Mouse (Mus musculus) midbrain, embryonic 11.5 days (tissue): Measurements from ENCODE around the gene Men1. TPM values are rescaled to one million over a fixed set of nuclear protein-coding genes. Genes with fewer than 3 reads are reported as not detected.
"Not testable (repeated sequence)": the region's sequence is repeated elsewhere in the genome, so short reads cannot be mapped to it uniquely, and the experiment has no call there.

Source experiments
- ATAC-seq: fragments of 200-750 bp; cut with Nextera tagmentation; 2 replicates; pipeline ENCODE4 v1.8.0; 2017; ENCODE audit warnings: moderate TSS enrichment, moderate library complexity; ENCODE audit not compliant: low FRiP score
- DNase-seq: peaks from one replicate; pipeline ENCODE4 v3.0.0; 2015; ENCODE audit warnings: low spot score; ENCODE audit errors: missing footprints
- H3K27ac ChIP-seq: fragments of 300-500 bp; sonication (generic); 2 replicates; pipeline ENCODE4 v1.5.1; 2014; ENCODE audit warnings: low read depth, low read length
- H3K27me3 ChIP-seq: fragments of 300-500 bp; sonication (generic); 2 replicates; pipeline ENCODE4 v1.6.1; 2014; ENCODE audit warnings: mild to moderate bottlenecking, low read length, moderate library complexity, mixed read lengths; ENCODE audit not compliant: control insufficient read depth, insufficient read depth
- H3K36me3 ChIP-seq: fragments of 300-500 bp; sonication (generic); 2 replicates; pipeline ENCODE4 v1.6.1; 2014; ENCODE audit warnings: mild to moderate bottlenecking, low read length, moderate library complexity, mixed read lengths; ENCODE audit not compliant: control insufficient read depth, insufficient read depth
- H3K4me1 ChIP-seq: fragments of 300-500 bp; sonication (generic); 2 replicates; pipeline ENCODE4 v1.6.1; 2014; ENCODE audit warnings: low read length; ENCODE audit not compliant: control insufficient read depth, insufficient read depth
- H3K4me2 ChIP-seq: fragments of 300-500 bp; sonication (generic); 2 replicates; pipeline ENCODE4 v1.6.1; 2014; ENCODE audit warnings: mild to moderate bottlenecking, moderate library complexity
- H3K4me3 ChIP-seq: fragments of 300-500 bp; sonication (generic); 2 replicates; pipeline ENCODE4 v1.5.1; 2014; ENCODE audit warnings: low read depth, low read length
- H3K9ac ChIP-seq: fragments of 300-500 bp; sonication (generic); 2 replicates; pipeline ENCODE4 v1.6.1; 2014; ENCODE audit warnings: low read length
- H3K9me3 ChIP-seq: fragments of 300-500 bp; sonication (generic); 2 replicates; pipeline ENCODE4 v1.6.1; 2016; ENCODE audit warnings: low read length; ENCODE audit not compliant: control insufficient read depth
- WGBS: fragments of 180-500 bp; shearing (Covaris S2); extraction: QIAGEN DNeasy Blood & Tissue Kit; methylation state at CpG from one replicate; pipeline ENCODE4 v1.1.7; 2014; 5-methylcytosine and 5-hydroxymethylcytosine counted together
- polyA plus RNA-seq: library from polyadenylated mRNA; unstranded; fragments of >200 nt; fragmentation: Nextera tagmentation; extraction: Ambion mirVana; gene quantifications from 2 replicates; pipeline ENCODE4 v1.2.1, GENCODE M21; 2014

Men1 gene
- polyA plus RNA-seq, 1 experiment from 2014 or later: 54.7 TPM

GRCm38 (mm10) chr19:6303831-6304230, 30.9 kb upstream of the Men1 start:
- DNase-seq (no peak), ATAC-seq (no peak)
- no peak overlapping the region for H3K27ac ChIP-seq
- H3K36me3 ChIP-seq: peaks cover 2% of the 10 kb centered on the region; the same call in 1 of the 2 replicates
- no peak overlapping the region for H3K4me2 ChIP-seq
- peaks cover 6% of the 10 kb centered on the region for H3K4me1 ChIP-seq
- no peak overlapping the region for H3K9ac ChIP-seq
- no peaks in the 10 kb centered on the region for H3K27me3 ChIP-seq
- H3K4me3 ChIP-seq: no peak overlapping the region
- 77% methylated on average over 6 of the region's 6 CpGs for whole genome bisulfite sequencing
- H3K9me3 ChIP-seq: no peaks in the 10 kb centered on the region

GRCm38 (mm10) chr19:6304787-6305516, 29.8 kb upstream of the Men1 start:
- no peak overlapping the region for H3K4me3 ChIP-seq
- no peaks in the 10 kb centered on the region for H3K27me3 ChIP-seq
- DNase-seq (peak; percentile 97), ATAC-seq (peak; percentile 62; the same call in 1 of the 2 replicates)
- H3K36me3 ChIP-seq: no peaks in the 10 kb centered on the region
- peaks cover 6% of the 10 kb centered on the region for H3K4me1 ChIP-seq
- H3K9ac ChIP-seq: no peak overlapping the region
- no peaks in the 10 kb centered on the region for H3K9me3 ChIP-seq
- no peak overlapping the region for H3K27ac ChIP-seq
- WGBS: 29% methylated on average over 5 of the region's 5 CpGs
- no peak overlapping the region for H3K4me2 ChIP-seq

DNA sequence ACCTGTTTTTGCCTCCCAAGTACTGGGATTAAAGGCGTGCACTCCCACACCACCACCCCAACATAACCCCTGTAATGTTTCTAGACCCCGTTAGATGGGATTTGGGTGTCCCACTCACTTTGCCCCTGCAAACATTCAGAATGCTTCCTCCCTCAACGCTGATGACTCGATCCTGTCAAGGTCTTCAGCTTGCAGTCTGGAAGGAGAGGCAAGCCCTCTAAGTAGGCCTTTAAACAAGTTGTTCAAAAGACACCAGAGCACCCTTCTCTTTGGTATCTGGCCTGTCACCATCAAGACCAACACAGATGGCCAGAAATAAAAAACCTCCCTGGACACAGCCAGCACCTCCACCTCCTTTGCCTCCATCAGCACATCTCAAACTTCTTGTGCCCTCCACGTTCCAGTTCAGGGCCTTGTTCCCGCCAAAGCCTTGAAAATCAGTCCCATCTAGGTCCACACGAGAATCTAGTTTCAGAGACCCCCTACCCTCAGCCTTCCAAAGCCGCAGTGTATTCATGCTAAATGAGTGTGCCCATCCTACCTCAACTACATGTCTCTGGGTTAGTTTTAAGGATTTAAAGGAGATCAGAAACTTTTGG, 29.2 kb upstream of the Men1 start:
- H3K9me3 ChIP-seq: no peaks in the 10 kb centered on the region
- no peaks in the 10 kb centered on the region for H3K36me3 ChIP-seq
- peak overlapping the region; percentile 68 for H3K4me3 ChIP-seq
- peak; percentile 82 for DNase-seq
- peak overlapping the region; percentile 67; the same call in 1 of the 2 replicates for H3K9ac ChIP-seq
- no peak for ATAC-seq
- H3K27me3 ChIP-seq: no peaks in the 10 kb centered on the region
- H3K4me2 ChIP-seq: peak overlapping the region; percentile 55
- no peak overlapping the region for H3K27ac ChIP-seq
- 55% methylated on average over 8 of the region's 8 CpGs for WGBS
- peaks cover 3% of the 10 kb centered on the region for H3K4me1 ChIP-seq

- Histone ChIP-seq H3K9ac (peak within 1 kb of the TSS; percentile 67), H3K27me3 (no peaks in the 10 kb centered on the region), H3K9me3 (no peaks in the 10 kb centered on the region), H3K4me1 (peaks cover 3% of the 10 kb centered on the region), H3K4me3 (peak within 1 kb of the TSS; percentile 68), H3K27ac (no peak within 1 kb of the TSS), H3K36me3 (no peaks in the 10 kb centered on the region), H3K4me2 (peak within 1 kb of the TSS; percentile 55)
- ATAC-seq: peak; percentile 78
- WGBS: under 1% methylated on average over 37 of the region's 38 CpGs
- peak; percentile 97 for DNase-seq
These were observed 28.6 kb upstream of the Men1 start, which contains the start of gene Cdc42bpg for GRCm38 (mm10) chr19:6306137-6306551. Gene Cdc42bpg, plus strand, starts transcription at chr19:6306456.

DNA sequence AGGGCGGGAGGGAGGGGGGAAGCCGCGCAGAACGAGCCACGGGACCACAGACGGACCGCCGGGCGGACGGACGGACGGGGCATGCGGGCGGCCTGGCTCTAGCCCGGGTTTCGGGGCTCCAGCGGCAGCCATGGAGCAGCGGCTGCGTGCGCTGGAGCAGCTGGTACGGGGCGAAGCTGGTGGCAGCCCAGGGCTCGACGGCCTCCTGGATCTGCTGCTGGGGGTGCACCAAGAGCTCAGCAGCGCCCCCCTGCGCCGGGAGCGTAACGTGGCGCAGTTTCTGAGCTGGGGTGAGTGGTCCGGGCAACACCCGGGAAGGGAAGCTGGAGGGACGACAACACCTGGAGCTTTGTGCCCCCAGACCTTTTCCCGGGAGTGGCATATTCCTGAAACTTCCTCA, 28.2 kb upstream of the Men1 start:
- peak; percentile 63 for ATAC-seq
- H3K27me3 ChIP-seq: no peaks in the 10 kb centered on the region
- DNase-seq: peak; percentile 97
- WGBS: 2% methylated on average over 34 of the region's 34 CpGs
- peaks cover 3% of the 10 kb centered on the region for H3K4me1 ChIP-seq
- no peaks in the 10 kb centered on the region for H3K9me3 ChIP-seq
- H3K36me3 ChIP-seq: no peaks in the 10 kb centered on the region
- H3K9ac ChIP-seq: peak overlapping the region; percentile 67
- peak overlapping the region; percentile 68 for H3K4me3 ChIP-seq
- peak overlapping the region; percentile 55 for H3K4me2 ChIP-seq
- H3K27ac ChIP-seq: no peak overlapping the region

GRCm38 (mm10) chr19:6307733-6308531, 26.8 kb upstream of the Men1 start:
- Histone ChIP-seq H3K4me2 (no peak overlapping the region), H3K27me3 (no peaks in the 10 kb centered on the region), H3K9me3 (no peaks in the 10 kb centered on the region), H3K9ac (0 out of 2 replicates have a peak overlapping the region, but pooled peaks have one; percentile 4), H3K4me1 (peaks cover 3% of the 10 kb centered on the region), H3K4me3 (no peak overlapping the region), H3K36me3 (no peaks in the 10 kb centered on the region; the same call in 1 of the 2 replicates), H3K27ac (no peak overlapping the region)
- ATAC-seq (no peak), DNase-seq (no peak)
- 83% methylated on average over 9 of the region's 9 CpGs for WGBS

DNA sequence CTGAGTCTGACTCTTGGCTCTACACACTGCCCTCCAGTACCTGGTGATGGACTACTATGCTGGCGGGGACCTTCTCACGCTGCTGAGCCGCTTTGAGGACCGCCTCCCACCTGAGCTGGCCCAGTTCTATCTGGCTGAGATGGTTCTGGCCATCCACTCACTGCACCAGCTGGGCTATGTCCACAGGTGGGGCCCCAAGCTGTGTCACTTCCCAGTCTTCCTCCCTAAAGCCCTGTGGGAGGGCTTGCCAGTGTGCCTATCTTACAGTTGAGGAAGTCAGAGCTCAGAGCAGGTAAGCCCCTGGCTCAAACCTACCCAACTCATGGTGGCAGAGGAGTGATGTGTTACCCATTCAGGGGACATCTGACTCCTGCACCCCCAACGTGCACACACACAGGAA, 24.6 kb upstream of the Men1 start:
- Histone ChIP-seq H3K9me3 (no peaks in the 10 kb centered on the region), H3K4me1 (peaks cover 3% of the 10 kb centered on the region), H3K9ac (no peak overlapping the region), H3K27ac (no peak overlapping the region), H3K27me3 (no peaks in the 10 kb centered on the region), H3K4me2 (no peak overlapping the region), H3K36me3 (no peaks in the 10 kb centered on the region; the same call in 1 of the 2 replicates), H3K4me3 (no peak overlapping the region)
- WGBS: 89% methylated on average over 5 of the region's 5 CpGs
- DNase-seq (no peak), ATAC-seq (no peak)

DNA sequence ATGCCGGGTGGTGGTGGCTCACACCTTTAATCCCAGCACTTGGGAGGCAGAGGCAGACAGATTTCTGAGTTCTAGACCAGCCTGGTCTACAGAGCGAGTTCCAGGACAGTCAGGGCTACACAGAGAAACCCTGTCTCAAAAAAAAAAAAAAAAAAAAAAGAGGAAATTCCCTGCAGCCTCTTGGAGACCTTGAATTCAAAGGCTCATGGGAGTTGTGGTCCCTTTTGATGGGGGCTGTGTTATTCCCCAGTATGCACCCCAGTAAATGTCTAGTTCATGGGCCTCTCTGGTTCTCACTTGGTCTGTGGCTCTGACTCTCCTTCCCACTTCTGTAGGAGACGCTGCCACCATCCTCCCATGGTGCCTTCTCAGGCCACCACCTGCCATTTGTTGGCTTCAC, 23.0 kb upstream of the Men1 start:
- H3K9me3 ChIP-seq, DNase-seq, H3K4me3 ChIP-seq, ATAC-seq, H3K9ac ChIP-seq, H3K4me1 ChIP-seq, H3K27ac ChIP-seq, H3K4me2 ChIP-seq, H3K27me3 ChIP-seq, H3K36me3 ChIP-seq: not testable (repeated sequence)
- WGBS: 89% methylated on average over 3 of the region's 3 CpGs
